Mouse (Mus musculus) C2C12 (cell line): ENCODE data around the gene Nptxr.

Experiments
- CEBPB ChIP-seq: IDR thresholded peaks from one replicate; pipeline ENCODE4 v1.6.1; 2011; ENCODE audit warnings: low read depth, mild to moderate bottlenecking, control low read depth, moderate library complexity
- CTCF ChIP-seq: IDR thresholded peaks from one replicate; pipeline ENCODE4 v1.5.1; 2011; ENCODE audit not compliant: control insufficient read depth, insufficient read depth, insufficient read length
- FOSL1 ChIP-seq: IDR thresholded peaks from one replicate; pipeline ENCODE4 v1.8.0; 2011; ENCODE audit warnings: mild to moderate bottlenecking, low read length; ENCODE audit not compliant: poor library complexity, insufficient read depth, severe bottlenecking
- MAX ChIP-seq: IDR thresholded peaks from one replicate; pipeline ENCODE4 v1.6.1; 2011; ENCODE audit warnings: mild to moderate bottlenecking, control low read depth
- MYOD1 ChIP-seq: IDR thresholded peaks from one replicate; pipeline ENCODE4 v1.6.1; 2011; ENCODE audit warnings: low read depth; ENCODE audit not compliant: control insufficient read depth, insufficient read length
- USF1 ChIP-seq: IDR thresholded peaks from one replicate; pipeline ENCODE4 v1.6.1; 2011; ENCODE audit warnings: low read depth, mild to moderate bottlenecking, control low read depth, moderate library complexity

DNA sequence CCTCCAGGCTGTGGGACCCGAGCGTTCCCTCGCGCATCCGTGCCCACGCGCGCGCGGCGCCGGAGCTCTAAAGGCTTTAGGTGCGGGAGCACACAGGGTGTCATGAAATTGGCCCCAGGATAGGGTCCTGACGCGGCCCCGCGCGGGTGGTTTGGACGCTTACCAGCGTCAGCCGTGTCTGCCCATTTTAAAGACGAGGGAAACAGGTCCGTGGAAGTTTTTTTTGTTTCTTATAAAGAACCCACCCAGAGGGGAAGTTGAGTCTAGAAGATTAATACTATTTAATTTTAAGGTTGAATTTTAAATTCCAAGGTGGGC, 61.9 kb downstream of the Nptxr start:
- TF ChIP-seq CTCF (no peak), MAX (no peak), USF1 (no peak), FOSL1 (no peak), MYOD1 (no peak), CEBPB (no peak)
